Mouse (Mus musculus): ENCODE measurements at regions not wholly inside any gene's neighbourhood (a gene's known extent, or its start where the extent isn't known, plus 50 kb on each side); places are given as distances from the start of the nearest gene placed in this dataset.

GRCm38 (mm10) chr14:76822766-76823325 lies 213.7 kb upstream of the Ccdc122 start:
- no peak for DNase-seq (ENCODE audit: low spot score in 2 of 2)

GRCm38 (mm10) chr14:76821892-76822291 lies 214.7 kb upstream of the Ccdc122 start:
- no peak for DNase-seq (ENCODE audit: low spot score in 2 of 2)

GRCm38 (mm10) chr14:76821484-76821883 lies 215.1 kb upstream of the Ccdc122 start:
- no peak for DNase-seq (ENCODE audit: low spot score in 2 of 2)

GRCm38 (mm10) chr14:76820989-76821388 lies 215.6 kb upstream of the Ccdc122 start:
- no peak for DNase-seq (ENCODE audit: low spot score in 2 of 2)

GRCm38 (mm10) chr14:76819690-76820089 lies 216.9 kb upstream of the Ccdc122 start:
- DNase-seq (ENCODE audit: low spot score in 2 of 2), result peak in 1 of 2 experiments; percentile 8

GRCm38 (mm10) chr14:76818256-76819010 lies 218.1 kb upstream of the Ccdc122 start:
- DNase-seq (ENCODE audit: low spot score in 2 of 2), result no peak

GRCm38 (mm10) chr14:76817189-76817772 lies 219.3 kb upstream of the Ccdc122 start:
- no peak for DNase-seq (ENCODE audit: low spot score in 2 of 2)

- DNase-seq (ENCODE audit: low spot score in 2 of 2), result no peak
These were observed 219.9 kb upstream of the Ccdc122 start for GRCm38 (mm10) chr14:76816666-76817065.

GRCm38 (mm10) chr14:76812155-76812875 lies 224.3 kb upstream of the Ccdc122 start:
- DNase-seq (ENCODE audit: low spot score in 2 of 2), result no peak

GRCm38 (mm10) chr14:76810697-76811589 lies 225.6 kb upstream of the Ccdc122 start:
- no peak for DNase-seq (ENCODE audit: low spot score in 2 of 2)

GRCm38 (mm10) chr14:76810041-76810440 lies 226.5 kb upstream of the Ccdc122 start:
- no peak for DNase-seq (ENCODE audit: low spot score in 2 of 2)

- no peak for DNase-seq (ENCODE audit: low spot score in 2 of 2)
These were observed 227.2 kb upstream of the Ccdc122 start for GRCm38 (mm10) chr14:76809411-76809810.

- DNase-seq (ENCODE audit: low spot score in 2 of 2), result no peak
These were observed 231.3 kb upstream of the Ccdc122 start for GRCm38 (mm10) chr14:76805151-76805785.

GRCm38 (mm10) chr14:76804447-76805150 lies 232.0 kb upstream of the Ccdc122 start:
- no peak for DNase-seq (ENCODE audit: low spot score in 2 of 2)

GRCm38 (mm10) chr14:76800181-76800580 lies 236.4 kb upstream of the Ccdc122 start:
- DNase-seq (ENCODE audit: low spot score in 2 of 2), result no peak

GRCm38 (mm10) chr14:76799741-76800140 lies 236.8 kb upstream of the Ccdc122 start:
- no peak for DNase-seq (ENCODE audit: low spot score in 2 of 2)

- DNase-seq (ENCODE audit: low spot score in 2 of 2), result no peak
These were observed 237.6 kb upstream of the Ccdc122 start for GRCm38 (mm10) chr14:76798925-76799428.

GRCm38 (mm10) chr14:76798488-76798887 lies 238.1 kb upstream of the Ccdc122 start:
- no peak for DNase-seq (ENCODE audit: low spot score in 2 of 2)

- DNase-seq (ENCODE audit: low spot score in 2 of 2), result no peak
These were observed 239.1 kb upstream of the Ccdc122 start for GRCm38 (mm10) chr14:76797518-76797917.

All from spleen, postnatal 14 days (tissue).